Mouse (Mus musculus): ENCODE measurements around the gene Ryr2. TPM values are rescaled to one million over a fixed set of nuclear protein-coding genes. Genes with fewer than 3 reads are reported as not detected.

Ryr2 gene
- total RNA-seq, 1 experiment = 7.0 TPM

- TF ChIP-seq HCFC1 (IDR thresholded peaks at IDR 0.05; ENCODE audit: borderline replicate concordance, insufficient read depth, low read length) = no peak
- TF ChIP-seq ZC3H11A (IDR thresholded peaks at IDR 0.05; ENCODE audit: borderline replicate concordance, low read depth, low read length) = no peak
- TF ChIP-seq CHD2 (IDR thresholded peaks at IDR 0.05; ENCODE audit: low read depth, low read length) = no peak
- no peak for TF ChIP-seq ZNF384 (IDR thresholded peaks at IDR 0.05; ENCODE audit: low read depth, low read length)
- no peak for TF ChIP-seq MAFK (IDR thresholded peaks at IDR 0.05; ENCODE audit: insufficient read depth, low read depth, low read length)
- H3K9me3 ChIP-seq (ENCODE audit: control insufficient read depth, insufficient read depth, low read depth, low read length) = no peaks in the 10 kb centered on the region
- H3K27ac ChIP-seq (ENCODE audit: insufficient read depth, low read depth, low read length, poor library complexity, severe bottlenecking) = no peak overlapping the region
- H3K4me1 ChIP-seq (ENCODE audit: control insufficient read depth in 2 of 2, insufficient read depth in 2 of 2, low read length in 2 of 2, poor library complexity in 1 of 2) = peaks cover 0 to 6% of the 10 kb centered on the region in 2 experiments; a peak in 2 of 4 replicates
- H3K36me3 ChIP-seq (ENCODE audit: control insufficient read depth, insufficient read depth, low read length, poor library complexity, severe bottlenecking) = peaks cover 2% of the 10 kb centered on the region; the same call in 1 of the 2 replicates
- no peak overlapping the region for H3K9ac ChIP-seq (ENCODE audit: insufficient read depth, low read depth, low read length, poor library complexity, severe bottlenecking)
- in situ Hi-C loops (cut with MboI; ENCODE audit: low sequenced_read_pairs in 2 of 2, unreplicated experiment in 2 of 2) = no loop called here
- H3K4me3 ChIP-seq (ENCODE audit: insufficient read depth in 1 of 2, low read depth in 1 of 2, low read length in 2 of 2, poor library complexity in 1 of 2, severe bottlenecking in 1 of 2) = no peak overlapping the region
- DNase-seq (ENCODE audit: low read depth, low spot score) = no peak
Measured at GRCm38 (mm10) chr13:11757894-11758293, 348.9 kb downstream of the Ryr2 start.

DNA sequence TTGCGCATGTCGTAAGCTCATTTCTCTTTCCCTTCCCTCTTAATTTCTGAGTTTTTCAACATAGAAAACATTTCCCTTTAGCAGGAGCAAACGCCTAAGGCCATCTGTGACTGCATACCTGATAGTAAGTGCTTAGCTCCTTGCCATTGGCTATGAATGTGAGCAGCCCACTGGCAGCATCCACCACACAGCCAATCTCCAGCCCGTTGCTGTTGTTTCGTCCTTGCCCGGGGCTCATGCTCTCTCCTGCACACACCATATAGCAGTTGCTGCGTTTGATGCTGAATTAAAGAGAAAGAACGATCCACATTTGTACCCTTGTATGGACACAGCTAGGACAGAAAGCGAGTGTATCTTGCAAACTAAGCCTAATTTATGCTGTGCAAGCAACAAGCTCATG lies 361.3 kb downstream of the Ryr2 start:
- no peak overlapping the region for H3K4me3 ChIP-seq (ENCODE audit: insufficient read depth in 1 of 2, low read depth in 1 of 2, low read length in 2 of 2, poor library complexity in 1 of 2, severe bottlenecking in 1 of 2)
- TF ChIP-seq CHD2 (IDR thresholded peaks at IDR 0.05; ENCODE audit: low read depth, low read length) (no peak), ZC3H11A (IDR thresholded peaks at IDR 0.05; ENCODE audit: borderline replicate concordance, low read depth, low read length) (no peak), ZNF384 (IDR thresholded peaks at IDR 0.05; ENCODE audit: low read depth, low read length) (no peak)
- H3K4me1 ChIP-seq (ENCODE audit: control insufficient read depth in 2 of 2, insufficient read depth in 2 of 2, low read length in 2 of 2, poor library complexity in 1 of 2) = no peaks in the 10 kb centered on the region
- H3K36me3 ChIP-seq (ENCODE audit: control insufficient read depth, insufficient read depth, low read length, poor library complexity, severe bottlenecking) = no peaks in the 10 kb centered on the region; the same call in 1 of the 2 replicates
- H3K9ac ChIP-seq (ENCODE audit: insufficient read depth, low read depth, low read length, poor library complexity, severe bottlenecking) = no peak overlapping the region
- in situ Hi-C loops (cut with MboI; ENCODE audit: low sequenced_read_pairs in 2 of 2, unreplicated experiment in 2 of 2) = no loop called here
- DNase-seq (ENCODE audit: low read depth, low spot score) = no peak
- H3K27ac ChIP-seq (ENCODE audit: insufficient read depth, low read depth, low read length, poor library complexity, severe bottlenecking) = no peak overlapping the region
- no peaks in the 10 kb centered on the region for H3K9me3 ChIP-seq (ENCODE audit: control insufficient read depth, insufficient read depth, low read depth, low read length)

DNA sequence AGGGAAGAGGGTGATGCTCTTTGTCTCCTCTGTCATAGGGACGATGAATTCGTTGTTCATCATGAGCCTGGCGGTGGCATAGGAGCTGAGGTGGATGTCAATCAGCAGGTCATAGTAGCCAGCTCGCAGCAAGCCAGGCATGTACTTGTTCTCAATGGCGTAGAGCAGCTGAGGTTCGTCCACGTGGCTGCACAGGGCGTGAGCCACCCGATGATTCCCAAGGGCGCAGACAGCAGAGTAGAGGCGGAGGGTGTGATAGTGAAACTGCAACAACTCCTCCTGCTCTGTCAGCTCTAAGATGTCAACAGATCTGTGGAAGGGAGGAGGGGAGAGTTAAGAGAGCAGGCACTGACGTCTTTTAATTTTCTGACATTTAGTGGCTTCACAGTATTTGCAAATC lies 368.5 kb downstream of the Ryr2 start:
- Histone ChIP-seq H3K36me3 (ENCODE audit: control insufficient read depth, insufficient read depth, low read length, poor library complexity, severe bottlenecking) (peaks cover 3% of the 10 kb centered on the region; the same call in 1 of the 2 replicates), H3K4me3 (ENCODE audit: insufficient read depth in 1 of 2, low read depth in 1 of 2, low read length in 2 of 2, poor library complexity in 1 of 2, severe bottlenecking in 1 of 2) (no peak overlapping the region), H3K9me3 (ENCODE audit: control insufficient read depth, insufficient read depth, low read depth, low read length) (no peaks in the 10 kb centered on the region), H3K4me1 (ENCODE audit: control insufficient read depth in 2 of 2, insufficient read depth in 2 of 2, low read length in 2 of 2, poor library complexity in 1 of 2) (no peaks in the 10 kb centered on the region; a peak in 2 of 4 replicates), H3K9ac (ENCODE audit: insufficient read depth, low read depth, low read length, poor library complexity, severe bottlenecking) (no peak overlapping the region), H3K27ac (ENCODE audit: insufficient read depth, low read depth, low read length, poor library complexity, severe bottlenecking) (no peak overlapping the region)
- DNase-seq (ENCODE audit: low read depth, low spot score) = no peak
- TF ChIP-seq CHD2 (IDR thresholded peaks at IDR 0.05; ENCODE audit: low read depth, low read length) (no peak), ZC3H11A (IDR thresholded peaks at IDR 0.05; ENCODE audit: borderline replicate concordance, low read depth, low read length) (no peak), ZNF384 (IDR thresholded peaks at IDR 0.05; ENCODE audit: low read depth, low read length) (no peak), MAFK (IDR thresholded peaks at IDR 0.05; ENCODE audit: insufficient read depth, low read depth, low read length) (no peak)
- in situ Hi-C loops (cut with MboI; ENCODE audit: low sequenced_read_pairs in 2 of 2, unreplicated experiment in 2 of 2) = no loop called here

DNA sequence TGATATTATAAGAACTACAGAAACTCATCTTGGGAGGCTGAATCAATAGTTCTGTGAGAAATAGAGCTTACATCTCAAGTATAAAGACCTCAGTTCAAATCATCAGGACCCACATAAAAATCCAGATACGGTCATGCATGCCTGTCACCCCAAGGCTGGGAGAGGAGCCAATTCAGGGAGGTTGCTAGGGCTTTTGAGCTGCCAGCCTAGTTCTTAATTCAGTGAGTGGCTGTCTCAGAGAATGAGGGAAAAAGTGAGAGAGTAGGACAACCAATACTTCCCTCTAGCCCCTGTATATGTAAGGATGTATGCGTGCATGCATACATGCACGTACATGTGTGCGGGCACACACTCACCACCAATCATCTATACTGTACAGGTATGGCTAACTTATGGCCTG lies 390.5 kb downstream of the Ryr2 start:
- H3K36me3 ChIP-seq (ENCODE audit: control insufficient read depth, insufficient read depth, low read length, poor library complexity, severe bottlenecking) = no peaks in the 10 kb centered on the region
- H3K4me3 ChIP-seq (ENCODE audit: insufficient read depth in 1 of 2, low read depth in 1 of 2, low read length in 2 of 2, poor library complexity in 1 of 2, severe bottlenecking in 1 of 2) = no peak overlapping the region
- in situ Hi-C loops (cut with MboI; ENCODE audit: low sequenced_read_pairs in 2 of 2, unreplicated experiment in 2 of 2) = no loop called here
- no peak overlapping the region for H3K9ac ChIP-seq (ENCODE audit: insufficient read depth, low read depth, low read length, poor library complexity, severe bottlenecking)
- no peak overlapping the region for H3K27ac ChIP-seq (ENCODE audit: insufficient read depth, low read depth, low read length, poor library complexity, severe bottlenecking)
- no peaks in the 10 kb centered on the region for H3K9me3 ChIP-seq (ENCODE audit: control insufficient read depth, insufficient read depth, low read depth, low read length)
- H3K4me1 ChIP-seq (ENCODE audit: control insufficient read depth in 2 of 2, insufficient read depth in 2 of 2, low read length in 2 of 2, poor library complexity in 1 of 2) = no peaks in the 10 kb centered on the region
- DNase-seq (ENCODE audit: low read depth, low spot score) = no peak
- TF ChIP-seq ZC3H11A (IDR thresholded peaks at IDR 0.05; ENCODE audit: borderline replicate concordance, low read depth, low read length) = no peak
- TF ChIP-seq HCFC1 (IDR thresholded peaks at IDR 0.05; ENCODE audit: borderline replicate concordance, insufficient read depth, low read length) = no peak
- no peak for TF ChIP-seq MAFK (IDR thresholded peaks at IDR 0.05; ENCODE audit: insufficient read depth, low read depth, low read length)
- TF ChIP-seq ZNF384 (IDR thresholded peaks at IDR 0.05; ENCODE audit: low read depth, low read length) = no peak
- TF ChIP-seq CHD2 (IDR thresholded peaks at IDR 0.05; ENCODE audit: low read depth, low read length) = no peak
